Comparison of ENCODE assay signal across 12 mouse cellular contexts in genomic region chr12:58545832-58546538, GRCm38 (mm10).
DNase-seq lines count a peak whose midpoint lies in the region; ATAC-seq and TF ChIP-seq lines count a peak whose summit lies in the region.
"Had no signal": no experiment of that assay in that cellular context is flagged by ENCODE, and none has a peak within 500 bp of the region (broad histone marks: within the 10 kb centered on the region; RNA-seq: fewer than 3 reads in every experiment).

No protein-coding gene starts in this region.

- no peaks in the 10 kb centered on the region for H3K9me3 ChIP-seq in stomach, postnatal 0 days (ENCODE audit: control insufficient read depth, low read length)
- H3K9me3 ChIP-seq: midbrain, embryonic 12.5 days had no signal

- DNase-seq in cerebellum, postnatal 10 days, result peak; percentile 84 to 86
- no peak for DNase-seq in cerebellum, adult 18-20 months
- peak; percentile 29 for DNase-seq in lung, postnatal 10 days
- no peak for DNase-seq in lung, adult 2 months
- DNase-seq in heart, postnatal 4 days, result peak; percentile 68
- DNase-seq in lung, postnatal 36 days, result peak; percentile 36
- DNase-seq in spleen, postnatal 4 days (ENCODE audit: low spot score in 2 of 2), result no peak
- no peak for DNase-seq in stomach, postnatal 0 days (ENCODE audit: low spot score)
- DNase-seq: B cell, adult 2 months; liver had no signal

- no peaks in the 10 kb centered on the region for H3K27me3 ChIP-seq in stomach, postnatal 0 days (ENCODE audit: control insufficient read depth, insufficient read depth, low read length)
- H3K27me3 ChIP-seq: midbrain, embryonic 12.5 days had no signal

- no peak overlapping the region for H3K4me2 ChIP-seq in stomach, postnatal 0 days (replicated peaks; ENCODE audit: low read depth)
- H3K4me2 ChIP-seq: midbrain, embryonic 12.5 days had no signal

- no peak overlapping the region for H3K27ac ChIP-seq in stomach, postnatal 0 days (replicated peaks)
- H3K27ac ChIP-seq: midbrain, embryonic 12.5 days had no signal

- H3K9ac ChIP-seq in stomach, postnatal 0 days (ENCODE audit: low read length), result no peak overlapping the region
- H3K9ac ChIP-seq: midbrain, embryonic 12.5 days had no signal

- 48% methylated on average over 4 of the region's 4 CpGs for WGBS in lung, adult 2 months
- WGBS in stomach, postnatal 0 days, result 56% methylated on average over 4 of the region's 4 CpGs

- no peak for ATAC-seq in stomach, postnatal 0 days (ENCODE audit: low FRiP score, low TSS enrichment)
- ATAC-seq: intestine, embryonic 16.5 days had no signal

- TF ChIP-seq CTCF in lung, adult 2 months (IDR thresholded peaks at IDR 0.05; ENCODE audit: insufficient read depth, low read length), result no peak
- no peak for TF ChIP-seq CTCF in stomach, postnatal 0 days (IDR thresholded peaks at IDR 0.05; ENCODE audit: low read depth)

- TF ChIP-seq POLR2A in lung, adult 2 months (IDR thresholded peaks at IDR 0.05; ENCODE audit: borderline replicate concordance, extremely low read depth, low read depth, low read length), result no peak

- H3K4me3 ChIP-seq in lung, adult 2 months (replicated peaks; ENCODE audit: extremely low read depth, low read depth, low read length), result no peak overlapping the region
- H3K4me3 ChIP-seq in stomach, postnatal 0 days (ENCODE audit: low read depth, low read length), result no peak overlapping the region
- H3K4me3 ChIP-seq: midbrain, embryonic 12.5 days had no signal

- no peaks in the 10 kb centered on the region; the same call in 1 of the 2 replicates for H3K4me1 ChIP-seq in lung, adult 2 months (ENCODE audit: control insufficient read depth, insufficient read depth, low read length)
- no peaks in the 10 kb centered on the region for H3K4me1 ChIP-seq in stomach, postnatal 0 days (replicated peaks; ENCODE audit: control insufficient read depth, insufficient read depth)

- no peaks in the 10 kb centered on the region for H3K36me3 ChIP-seq in stomach, postnatal 0 days (ENCODE audit: control insufficient read depth, insufficient read depth, low read length)
- H3K36me3 ChIP-seq: midbrain, embryonic 12.5 days had no signal

- TF ChIP-seq EP300 in stomach, postnatal 0 days (optimal IDR thresholded peaks at IDR 0.05), result no peak

Comparison
In these comparisons a context has a peak if more than half of its experiments do, and no peak if none do; other contexts are left out.
1. DNase-seq: peak in cerebellum, postnatal 10 days (2 of 2), lung, postnatal 10 days (single experiment), heart, postnatal 4 days (single experiment) and lung, postnatal 36 days (single experiment); none in cerebellum, adult 18-20 months (0 of 2), lung, adult 2 months (single experiment), spleen, postnatal 4 days (0 of 2) and stomach, postnatal 0 days (single experiment).